Mouse (Mus musculus) forebrain, embryonic 16.5 days (tissue): ENCODE results near the gene Tmem131. TPM values are rescaled to one million over a fixed set of nuclear protein-coding genes. Genes with fewer than 3 reads are reported as not detected.

Source experiments
- ATAC-seq: fragments of 200-750 bp; cut with Nextera tagmentation; 2 replicates; pipeline ENCODE4 v1.8.0; 2017; ENCODE audit warnings: mild to moderate bottlenecking, moderate library complexity
- H3K27ac ChIP-seq: fragments of 300-500 bp; sonication (generic); 2 replicates; pipeline ENCODE4 v1.5.1; 2014; ENCODE audit warnings: low read length, control low read depth
- H3K27me3 ChIP-seq: fragments of 300-500 bp; sonication (generic); replicated peaks from 2 replicates; pipeline ENCODE4 v1.6.1; 2014; ENCODE audit warnings: low read length; ENCODE audit not compliant: control insufficient read depth, insufficient read depth
- H3K36me3 ChIP-seq: fragments of 300-500 bp; sonication (generic); 2 replicates; pipeline ENCODE4 v1.6.1; 2014; ENCODE audit not compliant: control insufficient read depth, insufficient read depth
- H3K4me1 ChIP-seq: fragments of 300-500 bp; sonication (generic); replicated peaks from 2 replicates; pipeline ENCODE4 v1.6.1; 2014; ENCODE audit warnings: low read length; ENCODE audit not compliant: control insufficient read depth, insufficient read depth
- H3K4me2 ChIP-seq: fragments of 300-500 bp; sonication (generic); 2 replicates; pipeline ENCODE4 v1.6.1; 2014; ENCODE audit warnings: mild to moderate bottlenecking, low read length, control low read depth
- H3K4me3 ChIP-seq: fragments of 300-500 bp; sonication (generic); replicated peaks from 2 replicates; pipeline ENCODE4 v1.5.1; 2014; ENCODE audit warnings: mild to moderate bottlenecking, low read length, control low read depth
- H3K9ac ChIP-seq: fragments of 300-500 bp; sonication (generic); replicated peaks from 2 replicates; pipeline ENCODE4 v1.6.1; 2014; ENCODE audit warnings: low read depth, low read length, control low read depth
- H3K9me3 ChIP-seq: fragments of 300-500 bp; sonication (generic); 2 replicates; pipeline ENCODE4 v1.6.1; 2016; ENCODE audit warnings: low read length; ENCODE audit not compliant: control insufficient read depth
- WGBS: fragments of 180-500 bp; shearing (Covaris S2); extraction: QIAGEN DNeasy Blood & Tissue Kit; methylation state at CpG from one replicate; pipeline ENCODE4 v1.1.7; 2014; 5-methylcytosine and 5-hydroxymethylcytosine counted together
- polyA plus RNA-seq: library from polyadenylated mRNA; unstranded; fragments of >200 nt; fragmentation: Nextera tagmentation; extraction: Ambion mirVana; gene quantifications from 2 replicates; pipeline ENCODE4 v1.2.1, GENCODE M21; 2015

The Tmem131 gene
- polyA plus RNA-seq, 1 experiment from 2014 or later: 14.4 TPM

- Histone ChIP-seq H3K27ac (peak overlapping the region; percentile 39; the same call in 1 of the 2 replicates), H3K9me3 (no peaks in the 10 kb centered on the region), H3K27me3 (no peaks in the 10 kb centered on the region), H3K4me1 (peaks cover 20% of the 10 kb centered on the region), H3K4me3 (no peak overlapping the region), H3K36me3 (no peaks in the 10 kb centered on the region), H3K4me2 (no peak overlapping the region), H3K9ac (no peak overlapping the region)
- WGBS: 67% methylated on average over 2 of the region's 2 CpGs
- ATAC-seq: no peak
Measured at GRCm38 (mm10) chr1:36861775-36862174, 81.7 kb downstream of the Tmem131 start.

GRCm38 (mm10) chr1:36860876-36861275, 82.6 kb downstream of the Tmem131 start:
- H3K9me3 ChIP-seq: no peaks in the 10 kb centered on the region
- H3K27me3 ChIP-seq: no peaks in the 10 kb centered on the region
- WGBS: 8% methylated on average over 1 of the region's 1 CpGs
- H3K9ac ChIP-seq: no peak overlapping the region
- peaks cover 20% of the 10 kb centered on the region for H3K4me1 ChIP-seq
- no peaks in the 10 kb centered on the region for H3K36me3 ChIP-seq
- no peak overlapping the region for H3K4me3 ChIP-seq
- ATAC-seq: no peak
- H3K4me2 ChIP-seq: no peak overlapping the region
- H3K27ac ChIP-seq: peak overlapping the region; percentile 33; the same call in 1 of the 2 replicates

- 35% methylated on average over 4 of the region's 4 CpGs for WGBS
- H3K9ac ChIP-seq: no peak overlapping the region
- H3K4me1 ChIP-seq: peaks cover 20% of the 10 kb centered on the region
- no peaks in the 10 kb centered on the region for H3K36me3 ChIP-seq
- peak overlapping the region; percentile 33; the same call in 1 of the 2 replicates for H3K27ac ChIP-seq
- H3K9me3 ChIP-seq: no peaks in the 10 kb centered on the region
- ATAC-seq: no peak
- H3K4me2 ChIP-seq: no peak overlapping the region
- no peak overlapping the region for H3K4me3 ChIP-seq
- H3K27me3 ChIP-seq: no peaks in the 10 kb centered on the region
Measured at GRCm38 (mm10) chr1:36860431-36860849, 83.0 kb downstream of the Tmem131 start.

GRCm38 (mm10) chr1:36857081-36857480, 86.4 kb downstream of the Tmem131 start:
- no peak overlapping the region for H3K9ac ChIP-seq
- H3K4me2 ChIP-seq: no peak overlapping the region
- no peaks in the 10 kb centered on the region for H3K9me3 ChIP-seq
- WGBS: 96% methylated on average over 6 of the region's 6 CpGs
- ATAC-seq: no peak
- H3K4me1 ChIP-seq: peaks cover 15% of the 10 kb centered on the region
- H3K27me3 ChIP-seq: no peaks in the 10 kb centered on the region
- H3K4me3 ChIP-seq: no peak overlapping the region
- no peaks in the 10 kb centered on the region for H3K36me3 ChIP-seq
- no peak overlapping the region for H3K27ac ChIP-seq

GRCm38 (mm10) chr1:36854198-36854765, 89.2 kb downstream of the Tmem131 start:
- no peaks in the 10 kb centered on the region for H3K27me3 ChIP-seq
- H3K4me1 ChIP-seq: no peaks in the 10 kb centered on the region
- no peak overlapping the region for H3K27ac ChIP-seq
- H3K4me2 ChIP-seq: no peak overlapping the region
- WGBS: 96% methylated on average over 10 of the region's 10 CpGs
- ATAC-seq: no peak
- H3K36me3 ChIP-seq: no peaks in the 10 kb centered on the region
- no peaks in the 10 kb centered on the region for H3K9me3 ChIP-seq
- no peak overlapping the region for H3K9ac ChIP-seq
- no peak overlapping the region for H3K4me3 ChIP-seq

GRCm38 (mm10) chr1:36852085-36852484, 91.4 kb downstream of the Tmem131 start:
- Histone ChIP-seq H3K9me3 (no peaks in the 10 kb centered on the region), H3K4me1 (no peaks in the 10 kb centered on the region), H3K27ac (no peak overlapping the region), H3K9ac (no peak overlapping the region), H3K4me3 (no peak overlapping the region), H3K4me2 (no peak overlapping the region), H3K27me3 (no peaks in the 10 kb centered on the region), H3K36me3 (no peaks in the 10 kb centered on the region)
- WGBS: 79% methylated on average over 6 of the region's 6 CpGs
- ATAC-seq: no peak

- H3K4me2 ChIP-seq: no peak overlapping the region
- H3K4me3 ChIP-seq: no peak overlapping the region
- H3K36me3 ChIP-seq: no peaks in the 10 kb centered on the region
- H3K9ac ChIP-seq: no peak overlapping the region
- no peak overlapping the region for H3K27ac ChIP-seq
- WGBS: 71% methylated on average over 4 of the region's 4 CpGs
- H3K9me3 ChIP-seq: no peaks in the 10 kb centered on the region
- no peaks in the 10 kb centered on the region for H3K27me3 ChIP-seq
- no peaks in the 10 kb centered on the region for H3K4me1 ChIP-seq
- no peak for ATAC-seq
Measured at GRCm38 (mm10) chr1:36851392-36851791, 92.1 kb downstream of the Tmem131 start.

GRCm38 (mm10) chr1:36848036-36848435, 95.4 kb downstream of the Tmem131 start:
- Histone ChIP-seq H3K27me3 (no peaks in the 10 kb centered on the region), H3K9ac (no peak overlapping the region), H3K27ac (no peak overlapping the region), H3K4me2 (no peak overlapping the region), H3K4me1 (no peaks in the 10 kb centered on the region), H3K36me3 (no peaks in the 10 kb centered on the region), H3K9me3 (no peaks in the 10 kb centered on the region), H3K4me3 (no peak overlapping the region)
- ATAC-seq: no peak
- 86% methylated on average over 1 of the region's 1 CpGs for WGBS

- no peaks in the 10 kb centered on the region for H3K4me1 ChIP-seq
- 89% methylated on average over 8 of the region's 8 CpGs for WGBS
- H3K36me3 ChIP-seq: no peaks in the 10 kb centered on the region
- H3K27me3 ChIP-seq: no peaks in the 10 kb centered on the region
- H3K27ac ChIP-seq: no peak overlapping the region
- no peak overlapping the region for H3K9ac ChIP-seq
- no peak overlapping the region for H3K4me2 ChIP-seq
- no peak overlapping the region for H3K4me3 ChIP-seq
- ATAC-seq: no peak
- no peaks in the 10 kb centered on the region for H3K9me3 ChIP-seq
Measured at GRCm38 (mm10) chr1:36847276-36847675, 96.2 kb downstream of the Tmem131 start.

- Histone ChIP-seq H3K9me3 (no peaks in the 10 kb centered on the region), H3K4me1 (no peaks in the 10 kb centered on the region), H3K4me2 (no peak overlapping the region), H3K36me3 (no peaks in the 10 kb centered on the region), H3K9ac (no peak overlapping the region), H3K27me3 (no peaks in the 10 kb centered on the region), H3K27ac (no peak overlapping the region), H3K4me3 (no peak overlapping the region)
- no peak for ATAC-seq
- 32% methylated on average over 5 of the region's 5 CpGs for WGBS
Measured at GRCm38 (mm10) chr1:36845031-36845430, 98.4 kb downstream of the Tmem131 start.
